Mouse (Mus musculus): Measurements from ENCODE around the gene Kif26b.
A peak's percentile ranks its signal among the peaks of the same experiment; 100 is the strongest.

The Kif26b gene

GRCm38 (mm10) chr1:178661556-178661955 lies 132.6 kb downstream of the Kif26b start:
- no peak for DNase-seq (ENCODE audit: low spot score)

- DNase-seq (ENCODE audit: low spot score), result no peak
These were observed 134.6 kb downstream of the Kif26b start for GRCm38 (mm10) chr1:178663539-178663938.

GRCm38 (mm10) chr1:178664271-178664969 lies 135.5 kb downstream of the Kif26b start:
- DNase-seq (ENCODE audit: low spot score), result no peak

GRCm38 (mm10) chr1:178666524-178666923 lies 137.6 kb downstream of the Kif26b start:
- no peak for DNase-seq (ENCODE audit: low spot score)

GRCm38 (mm10) chr1:178667808-178668207 lies 138.9 kb downstream of the Kif26b start:
- DNase-seq (ENCODE audit: low spot score), result no peak

- DNase-seq (ENCODE audit: low spot score), result no peak
These were observed 140.0 kb downstream of the Kif26b start for GRCm38 (mm10) chr1:178668907-178669306.

- no peak for DNase-seq (ENCODE audit: low spot score)
These were observed 144.1 kb downstream of the Kif26b start for GRCm38 (mm10) chr1:178673051-178673450.

GRCm38 (mm10) chr1:178673506-178673905 lies 144.6 kb downstream of the Kif26b start:
- DNase-seq (ENCODE audit: low spot score), result no peak

GRCm38 (mm10) chr1:178675542-178676252 lies 146.8 kb downstream of the Kif26b start:
- DNase-seq (ENCODE audit: low spot score), result peak; percentile 16

- no peak for DNase-seq (ENCODE audit: low spot score)
These were observed 148.2 kb downstream of the Kif26b start for GRCm38 (mm10) chr1:178677160-178677559.

- no peak for DNase-seq (ENCODE audit: low spot score)
These were observed 148.8 kb downstream of the Kif26b start for GRCm38 (mm10) chr1:178677630-178678221.

- no peak for DNase-seq (ENCODE audit: low spot score)
These were observed 154.7 kb downstream of the Kif26b start for GRCm38 (mm10) chr1:178683631-178684030.

GRCm38 (mm10) chr1:178684991-178685680 lies 156.2 kb downstream of the Kif26b start:
- DNase-seq (ENCODE audit: low spot score), result no peak

GRCm38 (mm10) chr1:178686881-178687280 lies 158.0 kb downstream of the Kif26b start:
- DNase-seq (ENCODE audit: low spot score), result no peak

- no peak for DNase-seq (ENCODE audit: low spot score)
These were observed 160.6 kb downstream of the Kif26b start for GRCm38 (mm10) chr1:178689512-178689911.

- DNase-seq (ENCODE audit: low spot score), result no peak
These were observed 162.8 kb downstream of the Kif26b start for GRCm38 (mm10) chr1:178691679-178692078.

- no peak for DNase-seq (ENCODE audit: low spot score)
These were observed 171.2 kb downstream of the Kif26b start for GRCm38 (mm10) chr1:178700102-178700501.

GRCm38 (mm10) chr1:178703496-178703895 lies 174.6 kb downstream of the Kif26b start:
- DNase-seq (ENCODE audit: low spot score), result no peak

- peak; percentile 60 for DNase-seq (ENCODE audit: low spot score)
These were observed 179.0 kb downstream of the Kif26b start for GRCm38 (mm10) chr1:178707925-178708351.

GRCm38 (mm10) chr1:178708356-178708755 lies 179.4 kb downstream of the Kif26b start:
- DNase-seq (ENCODE audit: low spot score), result no peak

GRCm38 (mm10) chr1:178712189-178712873 lies 183.4 kb downstream of the Kif26b start:
- peak; percentile 6 for DNase-seq (ENCODE audit: low spot score)

GRCm38 (mm10) chr1:178714209-178714608 lies 185.3 kb downstream of the Kif26b start:
- DNase-seq (ENCODE audit: low spot score), result no peak

Data from ovary, adult 18-20 months (tissue).